Mouse (Mus musculus) cerebellum, adult 11-12 months (tissue): ENCODE data around the gene Adam15.

ENCODE experiments used
- DNase-seq: peaks from one replicate; pipeline ENCODE4 v3.0.0; 2022

The Adam15 gene

DNA sequence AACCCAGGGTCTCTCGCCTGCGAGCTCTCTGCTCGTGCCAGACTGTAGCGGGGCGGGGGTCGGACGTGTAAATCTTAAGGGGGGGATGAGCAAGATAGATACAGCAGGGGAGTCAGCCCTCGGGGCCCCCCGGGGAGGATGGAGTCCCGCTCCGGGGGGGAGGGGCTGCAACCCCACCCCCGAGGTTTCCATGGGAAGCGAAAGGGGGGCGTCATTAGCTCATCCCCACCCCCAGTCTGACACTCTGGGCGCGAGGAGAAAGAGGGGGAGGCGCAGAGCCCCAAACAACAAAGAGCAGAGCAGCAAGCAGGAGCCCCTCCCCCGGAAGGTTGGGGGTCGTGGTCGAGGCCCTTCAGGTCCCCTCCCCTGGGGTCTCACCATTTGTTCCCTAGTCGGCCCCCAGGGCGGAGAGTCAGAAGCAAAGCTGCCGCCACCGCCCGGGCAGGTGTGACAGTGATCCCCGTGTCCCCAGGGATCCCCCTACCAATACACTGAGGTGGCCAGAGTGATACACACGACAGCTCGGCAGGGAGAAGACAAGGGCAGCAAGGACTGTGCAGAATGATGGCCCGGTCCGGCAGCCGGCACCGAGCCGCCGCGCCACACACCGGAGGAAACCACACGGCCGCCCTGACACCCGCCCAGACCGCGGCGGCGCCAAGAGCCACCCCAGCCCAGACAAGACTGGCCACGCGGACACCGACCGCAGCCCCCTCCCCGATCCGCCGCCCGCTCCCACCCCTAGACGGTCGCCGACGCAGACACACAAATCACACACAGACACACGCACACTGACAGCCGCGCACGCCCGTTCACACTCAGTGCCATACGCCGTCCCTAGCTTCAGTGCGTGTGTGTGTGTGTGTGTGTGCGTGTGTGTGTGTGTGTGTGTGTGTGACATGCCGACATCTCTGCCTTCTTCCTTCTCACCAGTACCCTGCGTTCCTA, 28.3 kb downstream of the Adam15 start:
- no peak for DNase-seq

DNA sequence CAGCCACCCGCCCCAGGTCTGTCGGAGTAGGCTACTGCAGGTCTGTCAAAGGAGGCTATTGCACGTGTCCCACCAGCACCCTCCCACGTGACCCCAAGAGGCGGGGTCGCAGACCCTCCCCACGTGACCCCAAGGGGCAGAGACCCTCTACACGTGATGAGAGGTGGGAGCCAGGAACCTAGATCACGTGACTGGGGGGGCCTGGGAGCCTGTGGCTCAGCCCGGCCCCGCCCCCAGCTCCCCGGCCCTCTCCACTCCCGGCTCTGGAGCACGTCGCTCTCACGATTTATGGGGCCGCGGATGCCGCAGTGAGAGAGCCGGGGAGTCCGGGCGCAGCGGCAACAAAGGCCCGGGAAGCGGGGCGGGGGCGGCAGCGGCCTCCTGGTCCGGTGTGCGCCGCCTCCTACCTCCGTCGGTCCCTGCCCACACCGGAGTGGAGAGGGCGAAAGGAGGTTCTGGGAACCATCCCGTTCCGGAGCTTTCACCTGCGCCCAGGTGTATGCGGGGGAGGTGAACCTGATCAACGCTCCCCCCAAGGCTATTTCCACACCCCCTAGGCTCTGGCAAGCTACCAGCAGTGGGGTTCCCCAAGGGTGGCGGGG, 29.1 kb downstream of the Adam15 start:
- DNase-seq: no peak

DNA sequence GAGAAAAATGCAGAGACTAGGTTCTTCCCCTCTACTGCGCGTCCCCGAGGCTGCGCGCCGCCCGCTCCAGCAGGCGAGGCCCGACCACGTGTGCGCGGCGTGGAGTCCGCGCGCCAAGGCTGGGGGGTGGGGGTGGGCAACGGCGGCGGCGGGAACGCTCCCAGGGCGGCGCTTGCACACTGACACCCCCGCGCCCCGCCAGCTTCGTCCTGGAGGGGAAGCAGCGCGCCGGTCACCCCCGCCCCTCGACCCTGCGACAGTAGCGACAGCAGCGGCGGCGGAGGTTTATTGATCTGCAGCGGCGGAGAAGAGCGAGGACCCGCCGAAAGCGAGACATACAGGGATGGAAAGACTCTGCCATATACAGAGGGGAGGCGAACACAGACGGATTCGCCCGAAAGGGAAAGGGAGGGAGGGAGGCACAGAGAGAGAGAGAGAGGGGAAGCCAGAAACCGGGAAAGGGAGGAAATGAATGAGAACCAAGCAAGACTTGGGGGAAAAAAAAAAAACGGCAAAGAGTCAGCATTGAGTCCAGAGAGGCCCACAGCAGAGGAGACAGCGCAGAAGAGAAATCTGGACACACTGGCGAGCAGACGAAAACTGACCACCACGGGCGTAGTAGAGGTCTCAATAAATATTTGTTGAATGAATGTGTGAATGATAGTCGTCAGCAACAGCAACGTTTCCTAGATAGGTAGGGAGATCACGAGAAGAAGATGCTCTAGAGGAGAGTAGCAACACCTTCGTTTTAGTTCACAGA, 30.0 kb downstream of the Adam15 start:
- no peak for DNase-seq

DNA sequence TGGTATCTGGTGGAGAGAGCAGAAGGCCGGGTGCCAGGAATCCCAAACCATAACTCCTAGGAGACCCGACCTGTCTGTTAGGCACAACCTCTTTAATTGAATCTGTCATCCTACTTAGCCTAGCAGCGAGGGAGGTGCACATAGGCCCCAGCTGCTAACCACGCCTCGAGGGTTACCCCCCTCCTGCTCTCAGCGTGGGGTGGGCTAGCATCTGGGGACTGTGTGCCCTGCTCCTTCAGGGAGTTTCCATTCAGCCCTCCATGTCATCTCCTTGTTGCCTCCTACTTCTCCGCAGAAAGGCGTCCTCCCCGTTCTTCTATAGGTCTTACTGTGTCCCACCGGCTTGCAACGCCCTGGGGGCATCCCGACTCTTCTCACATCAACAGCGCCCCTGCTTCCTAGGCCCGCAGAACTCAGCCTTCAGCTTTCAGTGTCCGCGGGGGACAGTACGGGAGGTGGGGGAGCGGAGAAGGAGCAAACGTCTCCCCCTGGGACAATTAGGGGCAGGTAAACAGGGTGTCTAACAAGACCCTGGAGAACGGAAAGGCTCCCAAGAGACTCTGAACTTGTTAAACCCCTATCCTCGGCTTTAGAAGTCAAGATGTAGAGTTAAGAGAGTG, 30.7 kb downstream of the Adam15 start:
- no peak for DNase-seq

DNA sequence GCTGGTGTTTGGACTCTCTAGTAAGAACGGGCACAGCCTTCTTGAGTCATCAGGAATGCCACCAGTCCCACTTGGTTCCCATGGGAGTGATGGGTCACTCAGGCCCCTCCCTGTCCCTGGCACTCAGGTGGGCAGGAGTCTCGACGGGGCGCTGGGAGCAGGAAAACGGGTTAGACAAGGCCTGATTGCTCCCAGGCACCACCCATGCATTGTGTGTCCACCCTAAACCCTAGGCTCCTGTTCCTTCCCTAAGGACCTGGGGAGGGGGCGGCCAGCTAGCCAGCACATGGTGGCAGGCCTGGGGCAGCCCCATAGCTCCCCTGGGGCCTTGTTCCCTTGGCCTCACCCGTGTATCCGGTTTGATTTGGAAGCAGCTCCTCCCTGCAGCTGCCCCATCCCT, 31.5 kb downstream of the Adam15 start:
- DNase-seq: no peak

DNA sequence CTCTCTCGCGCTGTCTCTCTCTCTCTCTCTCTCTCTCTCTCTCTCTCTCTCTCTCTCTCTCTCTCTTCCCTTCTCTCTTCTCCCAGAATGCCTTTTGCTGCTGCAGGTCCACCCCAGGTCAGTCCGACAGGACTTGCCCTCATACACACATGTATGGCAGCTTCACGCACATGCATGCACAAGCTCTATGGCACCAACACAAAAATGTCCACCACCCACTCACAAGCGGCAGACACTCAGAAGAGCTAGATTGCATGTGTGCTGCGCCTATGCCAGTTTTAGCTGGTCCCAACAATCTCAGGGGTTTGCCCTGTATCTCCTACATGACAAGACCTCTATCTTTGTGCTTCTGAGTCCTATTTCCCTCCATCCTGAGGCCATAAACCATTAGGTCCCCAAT, 32.5 kb downstream of the Adam15 start:
- no peak for DNase-seq

DNA sequence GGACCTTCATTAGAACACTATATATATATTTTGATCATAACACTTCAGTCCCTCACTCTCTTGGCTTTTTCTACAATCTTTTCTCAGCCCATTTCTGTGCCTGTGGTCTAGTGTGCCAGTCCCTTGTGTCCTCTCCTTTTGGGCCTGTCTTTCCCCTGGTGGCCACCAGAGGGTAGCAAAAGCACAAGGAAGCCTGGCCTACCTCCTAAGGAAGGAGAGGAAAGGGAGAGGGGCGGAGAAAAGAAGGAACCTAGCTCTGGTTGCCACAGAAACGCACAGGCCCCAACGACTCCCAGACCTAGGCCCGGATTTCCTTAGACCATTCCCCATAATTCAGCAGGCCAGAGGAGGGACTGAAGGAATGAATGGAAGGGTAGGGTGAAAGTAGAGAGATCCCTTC, 33.0 kb downstream of the Adam15 start:
- DNase-seq: peak; percentile 78

DNA sequence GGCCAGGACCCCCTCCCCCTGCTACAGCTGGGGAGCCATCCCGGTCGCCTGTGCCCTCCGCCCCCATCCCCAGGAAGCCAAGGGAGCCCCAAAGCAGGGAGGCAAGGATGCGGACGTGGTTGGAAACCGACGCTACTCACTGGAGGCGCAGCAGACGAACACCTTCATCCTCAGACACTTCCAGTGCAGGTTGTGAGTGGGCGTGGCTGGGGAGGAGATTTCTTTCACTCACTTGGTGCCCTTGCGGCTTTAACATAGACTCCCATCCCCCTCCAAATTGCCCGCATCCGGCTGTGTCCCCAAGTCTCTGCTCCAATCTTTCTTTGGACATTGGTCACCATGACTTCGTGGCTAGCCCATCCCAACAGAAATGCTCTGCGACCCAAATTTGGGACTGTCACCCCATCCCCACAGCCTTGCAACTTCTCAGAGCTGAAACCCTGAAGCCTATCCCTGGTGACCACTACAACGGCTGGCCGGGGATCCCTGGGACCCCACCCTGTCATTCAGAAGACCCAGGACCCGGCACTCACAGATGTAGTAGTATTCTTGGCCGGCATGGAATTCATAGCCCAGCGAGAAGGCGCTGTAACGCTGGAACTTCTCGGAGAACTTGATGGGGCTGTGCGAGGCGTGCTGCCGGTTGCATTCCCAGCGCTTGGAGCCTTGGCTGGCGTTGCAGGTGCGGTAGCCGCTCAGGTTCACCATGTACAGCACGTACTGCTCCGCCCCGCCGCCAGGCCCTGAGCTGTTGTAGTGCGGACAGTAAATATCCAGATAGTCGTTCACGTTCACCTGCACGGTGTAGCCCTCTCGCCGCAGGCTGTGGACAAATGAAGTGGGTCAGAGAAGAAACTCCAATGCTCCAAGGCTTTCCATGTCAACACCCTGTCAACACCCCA, 33.6 kb downstream of the Adam15 start:
- peak; percentile 35 for DNase-seq

DNA sequence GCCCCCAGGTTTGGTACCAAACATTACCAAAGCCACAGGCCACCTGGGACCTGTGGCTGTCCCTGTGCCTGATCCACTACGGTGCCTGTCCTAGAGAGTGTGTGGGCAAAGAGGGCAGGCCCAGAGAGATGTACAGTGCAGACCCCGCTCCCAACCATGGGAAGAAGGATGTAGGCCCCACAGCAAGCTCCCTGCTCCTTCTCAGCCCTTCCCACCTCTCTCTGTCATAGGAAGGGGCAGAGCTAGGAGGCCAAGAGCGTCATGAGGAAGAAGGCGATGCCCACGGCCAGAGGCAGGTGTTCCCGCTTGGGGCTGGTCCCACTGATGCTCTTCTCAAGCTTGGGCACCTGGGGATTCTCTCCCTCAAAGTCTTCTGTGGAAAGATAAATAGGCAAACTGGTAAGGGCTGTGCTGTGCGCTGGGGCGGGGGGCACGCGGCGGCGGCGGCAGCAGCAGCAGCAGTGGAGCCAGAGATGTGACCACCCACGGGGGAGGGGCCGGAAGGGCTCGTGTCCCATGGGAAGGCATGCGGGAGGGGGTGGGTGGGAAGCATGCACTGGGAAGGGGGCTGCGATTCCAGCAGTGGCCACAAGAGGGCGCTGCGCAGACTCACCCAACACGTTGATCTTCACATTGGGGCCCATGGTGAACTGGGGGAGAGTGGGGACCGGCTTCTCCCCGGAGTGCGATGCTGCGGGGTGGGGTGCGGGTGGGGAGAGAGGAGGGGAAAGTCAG, 34.4 kb downstream of the Adam15 start:
- peak; percentile 52 for DNase-seq

DNA sequence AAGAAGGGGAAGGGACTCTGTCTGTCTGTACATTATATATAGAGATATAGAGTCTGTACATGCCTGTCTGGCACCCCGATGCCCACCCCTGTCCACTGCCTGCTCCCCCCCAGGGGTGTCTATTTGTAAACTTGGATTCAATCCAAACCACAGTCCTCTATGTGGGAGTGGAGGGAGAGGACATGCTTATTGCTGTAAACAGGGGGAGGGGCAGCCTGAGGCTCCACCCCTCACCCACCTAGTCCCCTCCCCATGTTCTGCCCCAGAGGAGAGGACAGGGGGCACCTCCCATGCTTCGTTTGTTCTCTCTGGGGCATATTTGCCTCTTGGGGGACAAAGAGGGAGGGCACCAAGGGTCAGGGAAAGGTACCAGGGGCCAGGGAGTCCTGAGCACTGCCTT, 35.0 kb downstream of the Adam15 start:
- peak; percentile 22 for DNase-seq

DNA sequence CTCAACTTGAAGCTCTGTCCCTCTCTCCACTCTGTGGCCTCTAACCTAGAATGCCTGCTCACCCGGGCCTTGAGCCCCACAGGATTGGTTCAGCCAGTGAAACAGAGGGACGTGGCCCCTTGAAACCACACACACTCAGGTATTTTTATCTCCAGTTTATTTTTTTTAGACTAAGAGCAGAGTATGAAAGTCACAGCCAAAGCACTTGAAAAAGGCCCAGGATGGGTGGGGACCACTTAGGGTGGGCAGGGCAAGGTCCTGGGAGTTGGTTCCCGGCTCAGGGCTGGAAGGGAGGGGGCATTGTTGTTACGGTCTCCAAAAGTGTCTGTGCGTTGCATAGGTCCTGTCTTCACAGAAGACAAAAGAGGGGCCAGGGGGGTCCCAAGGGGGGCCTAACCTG, 35.5 kb downstream of the Adam15 start:
- no peak for DNase-seq

DNA sequence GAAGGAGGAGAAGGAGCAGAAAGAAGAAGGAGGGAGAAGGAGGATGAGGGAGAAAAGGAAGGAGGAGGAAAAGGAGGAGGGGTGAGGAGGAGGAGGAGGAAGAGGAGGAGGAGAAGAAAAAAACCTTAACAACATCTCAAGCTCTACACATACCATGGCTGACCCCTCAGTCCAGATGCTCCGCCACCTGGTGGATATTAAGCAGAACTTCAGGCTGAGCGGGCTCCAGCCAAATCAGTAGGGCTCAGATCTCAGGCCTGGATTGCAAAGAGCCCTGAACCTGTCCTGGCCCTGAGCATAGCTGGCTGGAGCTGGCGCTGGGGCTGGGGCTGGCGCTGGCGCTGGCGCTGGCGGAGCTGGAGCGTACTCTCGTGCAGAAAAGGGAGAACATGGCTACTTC, 41.7 kb downstream of the Adam15 start:
- peak; percentile 47 for DNase-seq

DNA sequence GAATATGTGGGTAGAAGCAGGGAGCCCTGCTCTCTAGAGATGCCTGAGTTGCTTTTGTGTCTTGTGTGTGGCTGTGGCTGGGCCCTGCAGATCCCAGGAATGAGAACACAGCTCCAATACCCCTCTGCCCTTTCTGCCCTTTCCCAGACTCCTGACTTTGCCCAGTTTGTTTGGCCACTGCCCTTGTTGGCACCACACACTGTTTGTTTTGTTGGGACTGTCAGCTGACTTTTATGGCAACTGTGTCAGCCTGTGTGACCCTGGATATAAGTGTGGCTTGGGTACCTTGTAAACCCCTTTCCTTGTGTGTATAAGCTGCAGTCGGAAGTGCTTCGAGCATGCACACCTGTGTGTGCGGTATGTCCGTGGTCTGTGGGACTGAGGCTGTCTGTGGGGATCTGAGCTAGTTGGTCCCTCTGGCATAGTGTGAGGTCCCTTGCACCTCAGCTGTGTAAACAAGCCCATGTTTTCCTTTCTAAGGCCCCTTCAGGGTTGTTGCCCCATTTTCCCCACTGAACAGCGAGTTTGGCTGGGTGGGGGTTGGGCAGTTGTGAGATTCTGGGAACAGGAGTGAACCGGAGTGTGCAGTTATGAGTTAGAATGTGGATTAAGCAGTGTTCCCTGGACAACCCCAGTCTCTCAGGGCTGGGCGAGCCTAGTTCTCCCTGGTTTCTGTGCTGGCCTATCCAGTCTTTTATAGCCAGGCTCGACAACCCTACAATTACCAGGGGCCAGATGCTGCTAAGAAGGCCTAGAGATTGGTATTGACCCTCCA, 44.1 kb downstream of the Adam15 start:
- DNase-seq: no peak

DNA sequence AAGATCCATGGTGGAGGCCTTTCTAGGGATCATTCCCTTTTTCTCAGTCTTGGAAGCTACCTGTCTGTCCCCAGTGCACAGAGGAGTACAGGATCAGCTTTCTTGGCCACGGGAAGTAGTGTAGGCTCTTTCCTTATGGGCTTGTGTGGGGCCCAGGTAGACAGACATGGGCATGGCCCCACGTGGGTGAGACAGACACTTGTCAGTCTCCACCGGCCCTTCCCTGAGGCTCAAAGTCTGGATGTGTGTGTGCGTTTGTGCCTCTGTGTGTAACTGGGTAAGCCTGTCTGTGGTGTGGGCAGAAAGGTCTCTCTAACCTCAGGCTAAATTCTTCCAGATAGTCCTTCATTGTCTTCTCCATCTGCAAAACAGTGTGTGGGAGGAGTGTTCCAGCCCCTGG, 44.7 kb downstream of the Adam15 start:
- no peak for DNase-seq

DNA sequence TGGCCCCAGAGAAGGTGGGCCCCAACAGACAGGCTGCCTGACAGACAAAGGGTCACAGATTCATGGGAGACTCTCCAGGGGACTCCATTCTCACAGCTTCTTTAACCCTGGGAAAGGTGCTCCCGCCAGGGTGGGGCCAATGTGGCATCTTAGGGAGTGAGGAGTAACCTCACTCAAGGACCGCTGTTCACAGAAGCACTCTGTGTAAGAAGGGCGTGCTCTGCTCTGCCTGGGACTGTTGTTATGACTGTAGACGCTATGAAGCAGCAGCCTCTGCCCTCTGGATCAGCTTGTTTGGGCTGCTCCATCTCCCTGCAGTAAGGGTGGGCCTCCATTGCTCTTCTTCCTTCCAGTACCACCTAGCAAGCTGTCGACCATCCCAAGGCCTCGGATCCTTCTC, 45.4 kb downstream of the Adam15 start:
- DNase-seq: no peak

DNA sequence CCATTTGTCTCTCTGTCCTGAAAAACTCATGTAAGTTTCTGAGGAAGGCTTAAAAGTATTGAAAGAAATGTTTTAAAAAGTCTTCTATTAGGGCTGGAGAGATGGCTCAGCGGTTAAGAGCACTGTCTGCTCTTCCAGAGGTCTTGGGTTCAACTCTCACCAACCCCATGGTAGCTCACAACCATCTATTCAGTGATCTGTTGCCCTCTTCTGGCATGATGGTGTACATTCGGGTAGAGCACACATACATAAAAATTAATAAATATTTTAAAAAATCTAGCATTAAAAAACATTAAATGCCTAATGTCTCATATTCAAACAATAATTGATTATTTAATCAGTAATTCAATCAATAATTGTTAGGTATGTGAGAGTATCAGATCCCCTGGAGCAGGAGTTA, 49.3 kb downstream of the Adam15 start:
- no peak for DNase-seq

DNA sequence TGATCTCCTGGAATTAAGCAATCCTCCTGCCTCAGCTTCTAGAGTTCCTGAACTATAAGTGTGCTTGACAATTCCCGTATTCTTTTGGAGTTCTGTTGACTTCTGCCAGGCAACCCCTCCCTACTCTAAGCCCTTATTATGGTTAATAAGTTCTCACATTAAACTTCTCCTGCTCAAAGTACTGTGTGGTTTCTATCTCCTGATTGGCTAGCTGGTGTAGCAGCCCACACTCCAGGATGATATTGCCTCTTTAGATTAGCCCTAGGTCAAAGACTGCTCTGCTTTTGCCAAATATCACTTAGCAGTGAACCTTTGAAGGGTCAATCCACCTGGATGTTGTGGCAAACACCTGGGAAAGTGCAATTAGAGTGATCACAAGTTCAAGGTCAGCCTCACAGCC, 49.7 kb downstream of the Adam15 start:
- no peak for DNase-seq

DNA sequence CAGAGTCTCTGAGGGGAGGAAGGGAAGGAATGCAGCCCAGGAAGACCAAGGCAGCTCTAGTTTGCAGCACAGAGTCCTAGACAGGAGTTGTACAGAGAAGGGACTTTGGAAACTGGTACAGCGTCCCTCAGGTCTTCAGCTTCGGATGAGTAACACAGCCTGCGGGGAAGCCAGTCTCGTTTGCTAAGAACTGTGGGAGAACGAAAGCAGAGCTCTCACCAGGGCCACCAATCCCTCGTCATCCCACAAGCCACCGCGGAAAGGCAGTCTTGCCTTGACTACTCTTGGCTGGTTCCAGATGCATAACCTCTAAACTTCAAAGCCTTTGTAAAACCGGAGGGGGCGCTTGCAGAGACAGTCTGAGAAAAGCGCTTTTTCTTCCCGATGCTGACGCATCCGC, 50.3 kb downstream of the Adam15 start:
- DNase-seq: no peak

DNA sequence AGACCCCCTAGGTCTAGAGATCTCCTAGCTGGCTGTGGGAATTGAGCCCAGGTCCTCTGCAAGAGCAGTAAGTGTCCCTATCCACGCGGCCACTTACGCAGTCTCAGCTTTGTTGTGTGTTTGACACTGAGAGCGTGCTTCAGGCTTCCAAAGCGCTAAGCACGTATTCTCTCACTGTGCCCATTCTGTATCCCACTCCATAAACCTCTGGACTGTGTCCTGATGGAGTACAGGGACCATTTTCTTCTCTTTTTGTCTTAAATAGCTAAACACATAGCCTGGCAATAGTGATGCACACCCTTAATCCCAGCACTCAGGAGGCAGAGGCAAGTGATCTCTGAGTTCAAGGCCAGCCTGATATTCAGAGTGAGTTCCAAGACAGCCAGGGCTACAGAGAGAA, 50.9 kb downstream of the Adam15 start:
- no peak for DNase-seq

DNA sequence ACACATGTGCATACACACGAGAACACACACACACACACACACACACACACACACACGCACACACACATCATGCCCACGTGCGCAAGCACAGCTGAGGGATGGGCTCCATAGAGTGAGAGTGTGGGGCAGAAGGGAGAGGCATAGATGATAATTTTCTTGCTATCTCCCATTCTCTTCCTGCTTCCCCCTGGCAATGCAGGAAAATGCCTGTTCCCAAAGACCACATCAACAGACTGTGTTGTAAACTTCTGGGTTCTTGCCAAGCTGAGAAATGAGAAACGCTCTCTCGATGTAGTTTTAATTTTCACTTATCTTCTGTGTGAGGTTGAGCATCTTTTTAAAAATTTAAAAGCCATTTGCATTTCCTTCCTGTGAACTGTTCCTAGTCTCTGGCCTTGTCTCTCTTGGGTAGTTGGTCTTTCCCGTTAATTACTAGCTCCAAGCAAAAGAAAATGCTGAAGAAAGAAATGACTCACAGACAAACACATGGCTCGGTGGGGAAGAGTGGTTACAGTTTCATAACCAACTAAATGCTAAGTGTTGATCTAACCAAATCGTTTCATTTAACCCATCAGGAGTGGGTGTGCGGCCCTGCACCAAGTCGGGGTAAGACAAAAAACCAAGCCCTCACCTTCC, 52.9 kb downstream of the Adam15 start:
- no peak for DNase-seq
